ENCODE assay signal across 39 mouse cellular contexts in genomic region chr7:48075521-48075920, GRCm38 (mm10). TPM values are rescaled to one million over a fixed set of nuclear protein-coding genes. Genes with fewer than 3 reads are reported as not detected.
"Had no signal": no experiment of that assay in that cellular context is flagged by ENCODE, and none has a peak within 500 bp of the region (broad histone marks: within the 10 kb centered on the region; RNA-seq: fewer than 3 reads in every experiment).

No protein-coding gene starts in this region.

- H3K36me3 ChIP-seq: limb, embryonic 10.5 days; limb, embryonic 12.5 days; limb, embryonic 13.5 days; limb, embryonic 15.5 days; liver, embryonic 12.5 days; liver, embryonic 13.5 days; liver, embryonic 15.5 days; lung, embryonic 15.5 days; midbrain, embryonic 10.5 days; midbrain, embryonic 12.5 days; midbrain, embryonic 13.5 days; midbrain, embryonic 15.5 days; neural tube, embryonic 12.5 days had no signal

- H3K27me3 ChIP-seq: limb, embryonic 12.5 days; limb, embryonic 13.5 days; limb, embryonic 15.5 days; liver, embryonic 12.5 days; liver, embryonic 13.5 days; liver, embryonic 15.5 days; lung, embryonic 15.5 days; megakaryocyte, embryonic 14.5 days; midbrain, embryonic 12.5 days; midbrain, embryonic 13.5 days; midbrain, embryonic 15.5 days; neural tube, embryonic 12.5 days had no signal

- H3K9me3 ChIP-seq: limb, embryonic 10.5 days; limb, embryonic 12.5 days; limb, embryonic 15.5 days; liver, embryonic 12.5 days; liver, embryonic 13.5 days; liver, embryonic 15.5 days; lung, embryonic 15.5 days; megakaryocyte, embryonic 14.5 days; midbrain, embryonic 10.5 days; midbrain, embryonic 12.5 days; midbrain, embryonic 13.5 days; midbrain, embryonic 15.5 days; neural tube, embryonic 12.5 days had no signal

- ATAC-seq: liver, embryonic 12.5 days; liver, postnatal 0 days; lung, postnatal 0 days; midbrain, embryonic 13.5 days; midbrain, embryonic 15.5 days; midbrain, embryonic 16.5 days had no signal

- H3K4me3 ChIP-seq: limb, embryonic 10.5 days; limb, embryonic 12.5 days; limb, embryonic 13.5 days; limb, embryonic 15.5 days; liver, embryonic 12.5 days; liver, embryonic 13.5 days; liver, embryonic 15.5 days; lung, embryonic 15.5 days; megakaryocyte, embryonic 14.5 days; midbrain, embryonic 10.5 days; midbrain, embryonic 12.5 days; midbrain, embryonic 13.5 days; midbrain, embryonic 15.5 days; myocyte; neural tube, embryonic 12.5 days had no signal

- H3K9ac ChIP-seq: limb, embryonic 12.5 days; limb, embryonic 13.5 days; limb, embryonic 15.5 days; liver, embryonic 12.5 days; liver, embryonic 13.5 days; liver, embryonic 14.5 days; liver, embryonic 15.5 days; liver, postnatal 0 days; lung, embryonic 14.5 days; lung, embryonic 15.5 days; midbrain, embryonic 12.5 days; midbrain, embryonic 13.5 days; midbrain, embryonic 15.5 days; neural tube, embryonic 12.5 days had no signal

- H3K27ac ChIP-seq: limb, embryonic 10.5 days; limb, embryonic 12.5 days; limb, embryonic 13.5 days; limb, embryonic 15.5 days; liver, embryonic 12.5 days; liver, embryonic 13.5 days; liver, embryonic 14.5 days; liver, embryonic 15.5 days; lung, embryonic 15.5 days; macrophage; midbrain, embryonic 10.5 days; midbrain, embryonic 12.5 days; midbrain, embryonic 13.5 days; midbrain, embryonic 15.5 days; neural tube, embryonic 12.5 days had no signal

- H3K4me2 ChIP-seq: limb, embryonic 12.5 days; limb, embryonic 13.5 days; limb, embryonic 15.5 days; liver, embryonic 11.5 days; liver, embryonic 12.5 days; liver, embryonic 13.5 days; liver, embryonic 15.5 days; lung, embryonic 14.5 days; lung, embryonic 15.5 days; midbrain, embryonic 11.5 days; midbrain, embryonic 12.5 days; midbrain, embryonic 13.5 days; midbrain, embryonic 15.5 days; neural tube, embryonic 12.5 days had no signal

- H3K4me1 ChIP-seq: limb, embryonic 10.5 days; limb, embryonic 12.5 days; limb, embryonic 13.5 days; limb, embryonic 15.5 days; liver, embryonic 12.5 days; liver, embryonic 13.5 days; liver, embryonic 15.5 days; lung, embryonic 15.5 days; megakaryocyte, embryonic 14.5 days; midbrain, embryonic 10.5 days; midbrain, embryonic 12.5 days; midbrain, embryonic 13.5 days; midbrain, embryonic 15.5 days; neural tube, embryonic 12.5 days had no signal

- DNase-seq: left cerebral cortex, postnatal 4 days; liver; liver, embryonic 13.5 days; liver, postnatal 0 days; lung, adult 18-20 months; lung, adult 2 months; lung, embryonic 14.5 days; lung, postnatal 10 days; lung, postnatal 14 days; lung, postnatal 36 days; lung, postnatal 4 days; midbrain, embryonic 14.5 days had no signal

RNA-seq across cellular contexts. Expression of gene Mrgprx1, which starts 48.1 kb away (rescaled TPM):
- polyA plus RNA-seq: limb, embryonic 10.5 days; limb, embryonic 11.5 days; limb, embryonic 12.5 days; limb, embryonic 13.5 days; limb, embryonic 14.5 days; limb, embryonic 15.5 days; liver, adult 2 months; liver, embryonic 11.5 days; liver, embryonic 12.5 days; liver, embryonic 13.5 days; liver, embryonic 14.5 days; liver, embryonic 15.5 days; liver, embryonic 16.5 days; liver, postnatal 0 days; lung, adult 2 months; lung, embryonic 14.5 days; lung, embryonic 15.5 days; lung, embryonic 16.5 days; lung, postnatal 0 days; macrophage; midbrain, embryonic 10.5 days; midbrain, embryonic 11.5 days; midbrain, embryonic 12.5 days; midbrain, embryonic 13.5 days; midbrain, embryonic 14.5 days; midbrain, embryonic 15.5 days; midbrain, embryonic 16.5 days; midbrain, postnatal 0 days; myocyte; neural tube, embryonic 11.5 days; neural tube, embryonic 12.5 days had no signal
